Mouse (Mus musculus) neural tube, embryonic 14.5 days (tissue): Measurements from ENCODE around the gene Slc16a11. TPM values are rescaled to one million over a fixed set of nuclear protein-coding genes. Genes with fewer than 3 reads are reported as not detected.

Source experiments
- ATAC-seq: fragments of 200-750 bp; cut with Nextera tagmentation; 2 replicates; pipeline ENCODE4 v1.8.0; 2017; ENCODE audit warnings: low read depth, mild to moderate bottlenecking, moderate TSS enrichment, moderate library complexity
- H3K27ac ChIP-seq: fragments of 300-500 bp; sonication (generic); 2 replicates; pipeline ENCODE4 v1.5.1; 2014; ENCODE audit warnings: low read depth, mild to moderate bottlenecking, control low read depth, low read length, moderate library complexity, mixed read lengths
- H3K27me3 ChIP-seq: fragments of 300-500 bp; sonication (generic); 2 replicates; pipeline ENCODE4 v1.6.1; 2014; ENCODE audit warnings: low read length; ENCODE audit not compliant: control insufficient read depth, insufficient read depth
- H3K36me3 ChIP-seq: fragments of 300-500 bp; sonication (generic); 2 replicates; pipeline ENCODE4 v1.6.1; 2014; ENCODE audit warnings: low read length, mixed read lengths; ENCODE audit not compliant: control insufficient read depth, insufficient read depth
- H3K4me1 ChIP-seq: fragments of 300-500 bp; sonication (generic); 2 replicates; pipeline ENCODE4 v1.6.1; 2014; ENCODE audit warnings: low read length; ENCODE audit not compliant: control insufficient read depth, insufficient read depth
- H3K4me2 ChIP-seq: fragments of 300-500 bp; sonication (generic); 2 replicates; pipeline ENCODE4 v1.6.1; 2014; ENCODE audit warnings: mild to moderate bottlenecking, low read depth, low read length, control low read depth
- H3K4me3 ChIP-seq: fragments of 300-500 bp; sonication (generic); 2 replicates; pipeline ENCODE4 v1.5.1; 2014; ENCODE audit warnings: low read depth, low read length, control low read depth, mixed read lengths
- H3K9ac ChIP-seq: fragments of 300-500 bp; sonication (generic); replicated peaks from 2 replicates; pipeline ENCODE4 v1.6.1; 2014; ENCODE audit warnings: low read depth, mild to moderate bottlenecking, control low read depth, low read length, mixed read lengths
- H3K9me3 ChIP-seq: fragments of 300-500 bp; sonication (generic); 2 replicates; pipeline ENCODE4 v1.6.1; 2016; ENCODE audit warnings: low read length; ENCODE audit not compliant: control insufficient read depth
- WGBS: fragments of 180-500 bp; shearing (Covaris S2); extraction: QIAGEN DNeasy Blood & Tissue Kit; methylation state at CpG from one replicate; pipeline ENCODE4 v1.1.7; 2014; 5-methylcytosine and 5-hydroxymethylcytosine counted together
- microRNA counts: library from miRNA; unstranded; fragments of <30 nt; microRNA quantifications from one replicate; lab custom pipeline; 2016
- microRNA-seq: library from miRNA; unstranded; fragments of <30 nt; microRNA quantifications from one replicate; pipeline ENCODE4, GENCODE M21; 2016
- polyA plus RNA-seq: library from polyadenylated mRNA; unstranded; fragments of >200 nt; fragmentation: Nextera tagmentation; extraction: Ambion mirVana; gene quantifications from 2 replicates; pipeline ENCODE4 v1.2.1, GENCODE M21; 2014

The Slc16a11 gene
- polyA plus RNA-seq, 1 experiment from 2014 or later = 4.0 TPM

GRCm38 (mm10) chr11:70251853-70252252, 39.3 kb downstream of the Slc16a11 start:
- 80% methylated on average over 8 of the region's 8 CpGs for WGBS
- H3K36me3 ChIP-seq = no peaks in the 10 kb centered on the region
- no peak overlapping the region for H3K4me3 ChIP-seq
- H3K9ac ChIP-seq = no peak overlapping the region
- no peak overlapping the region for H3K27ac ChIP-seq
- no peaks in the 10 kb centered on the region for H3K9me3 ChIP-seq
- H3K4me2 ChIP-seq = no peak overlapping the region
- H3K4me1 ChIP-seq = no peaks in the 10 kb centered on the region; the same call in 1 of the 2 replicates
- peaks cover 28% of the 10 kb centered on the region for H3K27me3 ChIP-seq
- ATAC-seq = no peak

GRCm38 (mm10) chr11:70254337-70254736, 41.8 kb downstream of the Slc16a11 start:
- ATAC-seq = no peak
- H3K27ac ChIP-seq = no peak overlapping the region
- H3K4me1 ChIP-seq = no peaks in the 10 kb centered on the region; the same call in 1 of the 2 replicates
- H3K27me3 ChIP-seq = peaks cover 28% of the 10 kb centered on the region
- H3K9me3 ChIP-seq = no peaks in the 10 kb centered on the region
- H3K4me2 ChIP-seq = 0 out of 2 replicates have a peak overlapping the region, but pooled peaks have one; percentile 29
- WGBS = 4% methylated on average over 18 of the region's 18 CpGs
- H3K36me3 ChIP-seq = no peaks in the 10 kb centered on the region
- H3K4me3 ChIP-seq = no peak overlapping the region
- H3K9ac ChIP-seq = no peak overlapping the region

DNA sequence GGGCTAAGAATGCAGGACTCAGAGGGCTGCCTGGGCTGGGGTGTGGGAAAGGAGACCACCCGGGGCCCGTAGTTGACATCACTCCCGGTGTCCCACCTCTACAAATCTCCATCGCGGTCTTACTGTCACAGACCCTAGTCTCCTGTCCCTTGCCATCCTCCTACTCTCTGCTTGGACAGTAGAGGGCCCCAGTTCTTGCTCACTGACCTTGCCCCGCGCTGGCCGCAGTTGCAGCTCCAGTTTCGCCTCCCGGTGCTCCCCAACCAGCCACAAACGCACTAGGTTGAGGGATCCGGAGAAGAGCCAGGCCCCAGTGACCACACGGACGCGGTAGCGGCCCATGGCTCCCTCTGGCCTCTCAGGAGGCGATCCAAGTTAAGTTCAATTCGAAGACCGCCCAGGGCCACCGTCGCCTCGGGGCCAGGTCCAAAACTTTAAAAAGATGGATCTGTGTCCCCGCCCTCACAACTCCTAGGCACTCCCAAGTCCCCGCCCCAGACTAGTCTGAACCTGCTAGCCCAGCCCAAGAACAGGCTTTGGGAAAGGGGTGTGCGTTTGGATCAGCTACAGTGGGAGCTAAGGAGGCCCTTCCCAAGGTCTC, 42.5 kb downstream of the Slc16a11 start, which contains the start of gene Alox12:
TSS of gene Alox12 (minus strand) at position 423 of the 601 bp plus-strand sequence.
- 1% methylated on average over 25 of the region's 25 CpGs for WGBS
- Histone ChIP-seq H3K4me3 (0 out of 2 replicates have a peak within 1 kb of the TSS, but pooled peaks have one; percentile 12), H3K4me1 (no peaks in the 10 kb centered on the region; the same call in 1 of the 2 replicates), H3K4me2 (peak within 1 kb of the TSS; percentile 29; the same call in 1 of the 2 replicates), H3K9me3 (no peaks in the 10 kb centered on the region), H3K27ac (no peak within 1 kb of the TSS), H3K27me3 (peaks cover 28% of the 10 kb centered on the region), H3K36me3 (no peaks in the 10 kb centered on the region), H3K9ac (no peak within 1 kb of the TSS)
- no peak for ATAC-seq

GRCm38 (mm10) chr11:70259035-70259434, 46.5 kb downstream of the Slc16a11 start:
- Histone ChIP-seq H3K9me3 (no peaks in the 10 kb centered on the region), H3K36me3 (no peaks in the 10 kb centered on the region), H3K27ac (no peak overlapping the region), H3K27me3 (peaks cover 14% of the 10 kb centered on the region), H3K4me3 (no peak overlapping the region), H3K4me2 (no peak overlapping the region), H3K9ac (no peak overlapping the region), H3K4me1 (no peaks in the 10 kb centered on the region; the same call in 1 of the 2 replicates)
- 92% methylated on average over 4 of the region's 4 CpGs for WGBS
- no peak for ATAC-seq

- no peak overlapping the region for H3K4me3 ChIP-seq
- H3K27ac ChIP-seq = no peak overlapping the region
- WGBS = 60% methylated on average over 3 of the region's 3 CpGs
- H3K9me3 ChIP-seq = no peaks in the 10 kb centered on the region
- no peaks in the 10 kb centered on the region for H3K4me1 ChIP-seq
- H3K36me3 ChIP-seq = no peaks in the 10 kb centered on the region
- no peak overlapping the region for H3K9ac ChIP-seq
- no peak for ATAC-seq
- no peak overlapping the region for H3K4me2 ChIP-seq
- no peaks in the 10 kb centered on the region for H3K27me3 ChIP-seq
These were observed 52.7 kb downstream of the Slc16a11 start for GRCm38 (mm10) chr11:70265252-70265651.

DNA sequence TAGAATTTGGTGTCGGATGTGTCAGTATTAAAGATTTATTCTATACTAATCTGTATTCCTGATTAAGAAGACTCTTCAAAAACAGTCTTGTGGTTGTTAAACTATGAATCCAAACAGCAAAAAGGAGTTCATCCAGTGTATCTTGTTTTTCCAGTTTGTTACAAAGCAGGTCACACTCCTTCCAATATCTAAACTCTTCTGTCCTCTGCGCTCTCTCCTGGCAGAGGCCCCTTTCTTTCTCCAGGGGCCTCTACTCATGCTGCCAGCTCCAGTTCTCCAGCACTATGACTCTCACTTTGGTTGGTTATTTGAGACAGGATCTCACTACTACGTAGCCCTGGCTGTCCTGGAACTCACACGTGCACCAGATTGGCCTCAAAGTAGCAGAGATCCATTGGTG, 53.3 kb downstream of the Slc16a11 start:
- no peak for ATAC-seq
- no peaks in the 10 kb centered on the region for H3K4me1 ChIP-seq
- WGBS = 78% methylated on average over 4 of the region's 4 CpGs

More for the DNA sequence above, 53.3 kb downstream of the Slc16a11 start:
- no peaks in the 10 kb centered on the region for H3K36me3 ChIP-seq
- no peak overlapping the region for H3K4me3 ChIP-seq
- H3K9ac ChIP-seq = no peak overlapping the region
- no peak overlapping the region for H3K4me2 ChIP-seq
- no peaks in the 10 kb centered on the region for H3K27me3 ChIP-seq
- H3K27ac ChIP-seq = no peak overlapping the region
- no peaks in the 10 kb centered on the region for H3K9me3 ChIP-seq

MicroRNAs within 50 kb of the gene (microRNA counts, 519-probe panel; counts per million panel counts)
- microRNA mmu-miR-195 (lab: Ali Mortazavi, UCI) (2,667 counts per million, percentile 16 among the panel's probes with 10 or more counts), microRNA mmu-miR-497 (lab: Ali Mortazavi, UCI) (not detected)

Small RNAs within 50 kb of the gene (microRNA-seq; reads per million reads assigned to microRNA genes)
- 264 reads per million, percentile 59 among the genes with 10 or more reads in this experiment for gene Mir195a
- not detected for gene Mir497
- not detected for gene Mir497b

Other genes with a start within 250 kb of the Slc16a11 start
- 0.33 and 0.88 TPM in 2 replicates for gene Cldn7, start 248.0 kb upstream of the Slc16a11 start, polyA plus RNA-seq
- 26.5 and 27.1 TPM in 2 replicates for gene Ctdnep1, start 231.6 kb upstream of the Slc16a11 start, polyA plus RNA-seq
- 159 and 175 TPM in 2 replicates for gene Elp5, start 230.2 kb upstream of the Slc16a11 start, polyA plus RNA-seq
- 609 and 643 TPM in 2 replicates for gene Gabarap, start 221.6 kb upstream of the Slc16a11 start, polyA plus RNA-seq
- 28.8 and 37.8 TPM in 2 replicates for gene Phf23, start 217.0 kb upstream of the Slc16a11 start, polyA plus RNA-seq
- gene Dvl2, start 212.2 kb upstream of the Slc16a11 start, polyA plus RNA-seq = 19.0 and 19.2 TPM in 2 replicates
- gene Acadvl, start 197.3 kb upstream of the Slc16a11 start, polyA plus RNA-seq = 49.5 and 57.2 TPM in 2 replicates
- gene Dlg4, start 195.8 kb upstream of the Slc16a11 start, polyA plus RNA-seq = 24.9 and 31.6 TPM in 2 replicates
- gene Asgr1, start 158.7 kb upstream of the Slc16a11 start, polyA plus RNA-seq = 3.7 TPM in 1 of 2 replicates, not detected in the other
- 0.26 TPM in 1 of 2 replicates, not detected in the other for gene Asgr2, start 120.1 kb upstream of the Slc16a11 start, polyA plus RNA-seq
- 0.20 and 0.68 TPM in 2 replicates for gene Mgl2, start 82.4 kb upstream of the Slc16a11 start, polyA plus RNA-seq
- gene Clec10a, start 56.6 kb upstream of the Slc16a11 start, polyA plus RNA-seq = 1.1 TPM in 1 of 2 replicates, not detected in the other
- 10.4 and 13.2 TPM in 2 replicates for gene Slc16a13, start 8.3 kb downstream of the Slc16a11 start, polyA plus RNA-seq
- gene Bcl6b, start 17.0 kb downstream of the Slc16a11 start, polyA plus RNA-seq = 1.8 and 5.7 TPM in 2 replicates
- 160 and 161 TPM in 2 replicates for gene 0610010K14Rik, start 25.2 kb downstream of the Slc16a11 start, polyA plus RNA-seq
- 12.7 and 13.3 TPM in 2 replicates for gene Gm21988, start 27.1 kb downstream of the Slc16a11 start, polyA plus RNA-seq
- 389 and 413 TPM in 2 replicates for gene Rnasek, start 27.1 kb downstream of the Slc16a11 start, polyA plus RNA-seq
- 0.08 and 2.1 TPM in 2 replicates for gene Alox12, start 42.6 kb downstream of the Slc16a11 start, polyA plus RNA-seq
- gene Alox12e, start 109.9 kb downstream of the Slc16a11 start, polyA plus RNA-seq = not detected in 2 replicates
- gene Alox15, start 139.3 kb downstream of the Slc16a11 start, polyA plus RNA-seq = not detected in 2 replicates
- 29.3 and 32.1 TPM in 2 replicates for gene Pelp1, start 197.3 kb downstream of the Slc16a11 start, polyA plus RNA-seq
- 44.1 and 54.5 TPM in 2 replicates for gene Arrb2, start 219.9 kb downstream of the Slc16a11 start, polyA plus RNA-seq
- gene Med11, start 239.2 kb downstream of the Slc16a11 start, polyA plus RNA-seq = 41.4 and 46.6 TPM in 2 replicates
- gene Zmynd15, start 246.7 kb downstream of the Slc16a11 start, polyA plus RNA-seq = 0.31 and 1.5 TPM in 2 replicates
- 1.2 and 14.6 TPM in 2 replicates for gene Cxcl16, start 247.2 kb downstream of the Slc16a11 start, polyA plus RNA-seq